Mouse (Mus musculus) CD4-positive naive resting alpha-beta T cell, adult 76 days (primary cell): ENCODE results near the gene Mpst. TPM values are rescaled to one million over a fixed set of nuclear protein-coding genes. Genes with fewer than 3 reads are reported as not detected.

ENCODE experiments used
- total RNA-seq: library from RNA; stranded (reverse); gene quantifications from one replicate; pipeline ENCODE4 v1.2.4, GENCODE M21; 2023

Gene Mpst
- total RNA-seq: 19.9 TPM

DNA sequence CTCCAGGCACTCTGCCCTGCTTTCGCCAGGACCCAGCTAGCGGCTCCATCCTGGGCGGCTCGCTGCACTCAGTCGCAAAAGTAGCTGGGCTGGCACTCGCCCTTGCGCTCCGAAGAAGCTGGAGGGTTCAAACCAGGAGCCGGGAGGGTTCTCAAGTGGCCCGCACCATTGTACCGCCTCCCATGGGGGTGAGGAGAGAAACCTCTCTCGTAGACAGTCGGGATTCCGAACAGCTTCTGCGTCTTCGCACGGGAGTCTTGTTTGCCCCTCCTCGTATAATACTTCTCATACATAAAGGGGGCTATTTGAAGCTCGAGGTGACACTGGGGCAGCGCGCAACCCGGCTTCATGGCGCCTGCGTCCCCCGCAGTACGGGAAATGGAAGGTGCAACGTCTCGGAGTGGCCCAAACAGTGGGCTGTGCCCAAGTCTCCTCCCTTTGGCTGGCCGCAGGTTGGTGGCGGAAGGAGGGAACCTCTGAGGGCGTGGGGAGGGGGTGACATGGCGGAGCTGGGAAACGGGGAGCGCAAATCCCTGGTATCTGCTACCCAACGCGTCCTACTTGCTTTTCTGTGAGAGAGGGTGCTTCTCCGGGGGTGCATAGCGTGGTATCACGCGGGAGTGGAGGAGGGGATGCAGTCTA, at the start of gene Mpst:
Gene Mpst (plus strand): TSS at position 124 of the 642 bp plus-strand sequence.

DNA sequence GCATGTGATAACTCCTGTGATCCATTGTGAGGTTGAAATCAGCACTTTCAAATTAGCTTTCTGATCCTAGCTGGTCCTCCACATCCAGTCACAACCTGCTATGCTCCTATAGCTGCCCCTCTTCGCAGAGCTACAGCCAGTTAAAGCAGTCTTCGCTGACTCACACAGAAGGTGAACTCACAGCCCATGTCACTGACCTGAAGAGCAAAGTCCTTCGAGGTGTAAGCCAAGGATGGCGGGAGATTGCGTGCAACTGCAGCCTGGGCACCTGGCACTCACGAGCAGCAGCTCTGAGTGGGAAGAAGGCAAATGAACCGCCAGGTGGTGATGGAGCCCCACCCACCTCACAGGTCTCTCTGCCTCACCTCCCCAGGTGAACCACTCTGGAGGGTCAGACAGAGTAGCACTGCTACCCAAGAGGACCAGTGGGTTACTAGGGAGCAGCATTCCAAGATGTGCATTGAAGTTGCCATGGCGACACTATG, 10.7 kb upstream of the Mpst start, which contains the start of gene Tex33:
Gene Tex33 (minus strand): TSS at position 435 of the 485 bp plus-strand sequence.

DNA sequence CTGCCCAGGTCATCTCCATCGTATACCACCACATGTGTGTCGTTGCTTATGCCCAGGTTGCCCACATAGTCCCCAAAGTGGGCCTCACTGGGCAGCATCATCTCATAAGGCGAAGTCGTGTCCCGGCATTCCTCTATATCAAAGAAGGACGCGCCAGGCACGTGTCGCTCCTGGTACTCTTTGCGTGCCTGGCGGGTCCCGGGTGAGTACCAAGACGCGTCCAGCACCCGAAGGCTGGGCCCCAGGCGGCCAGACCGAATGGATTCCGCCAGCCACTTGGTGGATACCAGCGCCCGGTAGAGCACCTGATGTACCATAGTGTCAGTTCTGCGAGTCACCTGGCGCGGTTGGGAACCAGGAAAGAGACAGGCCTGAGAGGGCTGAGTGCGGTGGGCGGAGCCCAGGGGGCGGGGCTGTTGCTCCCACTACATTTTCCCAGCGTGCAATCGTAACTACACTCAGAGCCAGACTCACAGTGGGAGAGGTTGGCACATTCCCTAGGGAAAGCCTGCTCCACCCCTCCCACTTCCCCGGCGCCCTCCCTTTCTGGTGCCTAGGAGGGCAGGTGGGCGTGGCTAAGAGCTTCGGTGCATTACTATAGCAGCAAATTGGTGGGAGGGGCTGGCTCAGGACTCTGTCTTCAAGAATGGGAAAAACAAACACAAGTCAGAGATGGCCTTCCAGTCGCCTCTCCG, 552 bp upstream of the Mpst start, which contains the start of gene Tst:
Gene Tst (minus strand): TSS at position 391 of the 695 bp plus-strand sequence.

DNA sequence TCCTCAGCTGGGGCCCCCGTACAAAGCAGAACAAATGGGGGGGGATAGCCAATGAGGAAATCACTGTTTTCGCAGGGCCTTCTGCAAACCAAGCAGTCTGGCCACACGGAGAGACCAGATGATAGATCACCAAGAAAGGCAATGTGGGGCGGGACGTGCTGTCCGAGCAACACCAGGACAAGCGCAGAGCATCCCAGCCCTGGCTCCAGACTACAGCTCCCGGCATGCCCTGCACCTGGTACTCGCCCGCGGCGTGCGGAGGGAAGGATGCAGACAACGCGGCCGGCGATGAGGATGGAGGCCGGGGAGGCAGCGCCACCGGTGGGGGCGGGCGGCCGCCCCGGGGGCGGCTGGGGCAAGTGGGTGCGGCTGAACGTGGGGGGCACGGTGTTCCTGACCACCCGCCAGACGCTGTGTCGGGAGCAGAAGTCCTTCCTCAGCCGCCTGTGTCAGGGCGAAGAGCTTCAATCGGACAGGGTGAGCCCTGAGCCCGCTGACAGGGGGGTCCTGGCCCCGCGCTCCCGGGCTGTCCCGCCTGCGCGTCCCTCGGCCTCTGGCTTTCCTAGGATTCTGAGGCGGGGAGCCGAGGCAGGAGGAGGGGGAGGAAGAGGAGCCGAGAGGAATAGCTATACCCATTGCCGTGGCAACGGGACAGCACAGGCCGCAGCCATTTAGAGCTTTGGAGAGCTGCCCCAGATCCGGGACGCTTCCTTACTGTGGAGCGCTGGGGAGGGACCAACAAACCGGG, 22.3 kb downstream of the Mpst start, which contains the start of gene Kctd17:
Gene Kctd17 (plus strand): TSS at position 174 of the 748 bp plus-strand sequence.

Other genes with a start within 250 kb of the Mpst start
- 18.6 TPM for gene Ift27, start 232.3 kb upstream of the Mpst start, total RNA-seq
- not detected for gene Pvalb, start 200.0 kb upstream of the Mpst start, total RNA-seq
- gene Ncf4, start 161.6 kb upstream of the Mpst start, total RNA-seq: 48.1 TPM
- 2.2 TPM for gene Csf2rb2, start 100.7 kb upstream of the Mpst start, total RNA-seq
- 7.1 TPM for gene Csf2rb, start 80.7 kb upstream of the Mpst start, total RNA-seq
- gene Tex33, start 10.5 kb upstream of the Mpst start, total RNA-seq: not detected
- 0.67 TPM for gene Tst, start 509 bp upstream of the Mpst start, total RNA-seq
- gene Kctd17, start 22.1 kb downstream of the Mpst start, total RNA-seq: 3.8 TPM
- not detected for gene Tmprss6, start 62.2 kb downstream of the Mpst start, total RNA-seq
- gene Il2rb, start 88.9 kb downstream of the Mpst start, total RNA-seq: 35.8 TPM
- 0.64 TPM for gene C1qtnf6, start 125.0 kb downstream of the Mpst start, total RNA-seq
- gene Sstr3, start 138.3 kb downstream of the Mpst start, total RNA-seq: not detected
- gene Rac2, start 166.4 kb downstream of the Mpst start, total RNA-seq: 751 TPM
- gene Cyth4, start 190.6 kb downstream of the Mpst start, total RNA-seq: 99.9 TPM